Mouse (Mus musculus): ENCODE results near the gene Ptges2. TPM values are rescaled to one million over a fixed set of nuclear protein-coding genes. Genes with fewer than 3 reads are reported as not detected.

Ptges2 gene
- total and polyA plus RNA-seq, 3 experiments, result 17.1 to 21.3 (median 20.3) TPM

GRCm38 (mm10) chr2:32381141-32381774 lies 14.4 kb upstream of the Ptges2 start:
- peaks cover 42% of the 10 kb centered on the region for H3K27me3 ChIP-seq (replicated peaks)
- H3K4me2 ChIP-seq (ENCODE audit: insufficient read depth, low read depth, poor library complexity, severe bottlenecking), result peak overlapping the region; percentile 29
- H3K27ac ChIP-seq (ENCODE audit: insufficient read depth, low read depth), result no peak overlapping the region
- TF ChIP-seq MAFK (IDR thresholded peaks at IDR 0.05; ENCODE audit: insufficient replicate concordance, low read length) (peak; percentile 94), JUND (conservative IDR thresholded peaks at IDR 0.05; ENCODE audit: low read depth, low read length) (no peak)
- H3K9ac ChIP-seq (ENCODE audit: insufficient read depth, low read depth), result peak overlapping the region; percentile 69
- in situ Hi-C loops (cut with MboI; ENCODE audit: low pct_ligation_motif_present, low pct_unique_long_range_greater_than_20kb, low sequenced_read_pairs) (no loop called here), dilution Hi-C loops (cut with MboI; ENCODE audit: extremely low pct_ligation_motif_present, extremely low pct_unique_long_range_greater_than_20kb, low sequenced_read_pairs) (no loop called here)
- peaks cover 34 to 43% of the 10 kb centered on the region in 2 experiments for H3K36me3 ChIP-seq (replicated peaks in 1 of 2; ENCODE audit: control insufficient read depth in 1 of 2, insufficient read depth in 1 of 2, low read length in 1 of 2)
- no peaks in the 10 kb centered on the region for H3K9me3 ChIP-seq (replicated peaks; ENCODE audit: low read length)
- no peak for DNase-seq (ENCODE audit: extremely low read depth)
- H3K79me2 ChIP-seq (replicated peaks; ENCODE audit: control insufficient read depth, extremely low read depth, insufficient read depth, poor library complexity, severe bottlenecking), result no peaks in the 10 kb centered on the region
- peak overlapping the region; percentile 58 to 71 (median 67) for H3K4me3 ChIP-seq (replicated peaks in 1 of 3; ENCODE audit: low read depth in 2 of 3, low read length in 2 of 3, poor library complexity in 1 of 3)
- peaks cover 5 to 15% of the 10 kb centered on the region in 2 experiments for H3K4me1 ChIP-seq (ENCODE audit: control insufficient read depth in 1 of 2, insufficient read depth in 2 of 2)

- H3K4me3 ChIP-seq (replicated peaks in 1 of 3; ENCODE audit: low read depth in 2 of 3, low read length in 2 of 3, poor library complexity in 1 of 3), result peak within 1 kb of the TSS; percentile 58 to 71 (median 67)
- no peaks in the 10 kb centered on the region for H3K79me2 ChIP-seq (replicated peaks; ENCODE audit: control insufficient read depth, extremely low read depth, insufficient read depth, poor library complexity, severe bottlenecking)
- H3K4me1 ChIP-seq (ENCODE audit: control insufficient read depth in 1 of 2, insufficient read depth in 2 of 2), result peaks cover 5 to 15% of the 10 kb centered on the region in 2 experiments
- peaks cover 28 to 38% of the 10 kb centered on the region in 2 experiments for H3K36me3 ChIP-seq (replicated peaks in 1 of 2; ENCODE audit: control insufficient read depth in 1 of 2, insufficient read depth in 1 of 2, low read length in 1 of 2)
- peak; percentile 94 for DNase-seq (ENCODE audit: extremely low read depth)
- peak within 1 kb of the TSS; percentile 71 for H3K4me2 ChIP-seq (ENCODE audit: insufficient read depth, low read depth, poor library complexity, severe bottlenecking)
- in situ Hi-C loops (cut with MboI; ENCODE audit: low pct_ligation_motif_present, low pct_unique_long_range_greater_than_20kb, low sequenced_read_pairs) (no loop called here), dilution Hi-C loops (cut with MboI; ENCODE audit: extremely low pct_ligation_motif_present, extremely low pct_unique_long_range_greater_than_20kb, low sequenced_read_pairs) (no loop called here)
- H3K27ac ChIP-seq (ENCODE audit: insufficient read depth, low read depth), result no peak within 1 kb of the TSS
- H3K9ac ChIP-seq (ENCODE audit: insufficient read depth, low read depth), result peak within 1 kb of the TSS; percentile 69
- no peaks in the 10 kb centered on the region for H3K9me3 ChIP-seq (replicated peaks; ENCODE audit: low read length)
- peaks cover 48% of the 10 kb centered on the region for H3K27me3 ChIP-seq (replicated peaks)
- TF ChIP-seq HCFC1 (IDR thresholded peaks at IDR 0.05; ENCODE audit: low read depth, low read length) (peak; percentile 72), UBTF (IDR thresholded peaks at IDR 0.05; ENCODE audit: low read depth, low read length) (no peak), CHD2 (IDR thresholded peaks at IDR 0.05; ENCODE audit: low read length) (no peak), EP300 (IDR thresholded peaks at IDR 0.05; ENCODE audit: low read length) (no peak), TBP (conservative IDR thresholded peaks at IDR 0.05; ENCODE audit: low read depth, low read length) (no peak), USF1 (IDR thresholded peaks at IDR 0.05; ENCODE audit: low read depth, low read length) (no peak), PAX5 (IDR thresholded peaks at IDR 0.05; ENCODE audit: low read length) (no peak), E2F4 (IDR thresholded peaks at IDR 0.05; ENCODE audit: insufficient replicate concordance, low read depth, low read length) (no peak), NELFE (IDR thresholded peaks at IDR 0.05; ENCODE audit: low read depth, low read length) (peak; percentile 67; the same call in 1 of the 2 replicates), RCOR1 (conservative IDR thresholded peaks at IDR 0.05; ENCODE audit: low read depth, low read length) (no peak), MAZ (IDR thresholded peaks at IDR 0.05; ENCODE audit: low read depth, low read length) (no peak), MYC (IDR thresholded peaks at IDR 0.05; ENCODE audit: low read depth, low read length) (no peak), ETS1 (conservative IDR thresholded peaks at IDR 0.05; ENCODE audit: low read depth, low read length) (no peak), RAD21 (IDR thresholded peaks at IDR 0.05; ENCODE audit: low read depth, low read length) (no peak), POLR2AphosphoS2 (IDR thresholded peaks at IDR 0.05; ENCODE audit: low read depth, low read length) (no peak), ZC3H11A (IDR thresholded peaks at IDR 0.05; ENCODE audit: low read depth, low read length) (no peak), CHD1 (IDR thresholded peaks at IDR 0.05; ENCODE audit: low read depth, low read length) (no peak), KAT2A (IDR thresholded peaks at IDR 0.05; ENCODE audit: insufficient replicate concordance, low read length) (no peak), SMC3 (IDR thresholded peaks at IDR 0.05; ENCODE audit: low read depth, low read length) (no peak), MEF2A (IDR thresholded peaks at IDR 0.05; ENCODE audit: borderline replicate concordance, low read depth, low read length) (no peak; the same call in 1 of the 2 replicates), MXI1 (IDR thresholded peaks at IDR 0.05; ENCODE audit: low read depth, low read length) (peak; percentile 82), JUND (conservative IDR thresholded peaks at IDR 0.05; ENCODE audit: low read depth, low read length) (no peak), ZKSCAN1 (IDR thresholded peaks at IDR 0.05; ENCODE audit: borderline replicate concordance, low read depth, low read length) (no peak), NRF1 (IDR thresholded peaks at IDR 0.05; ENCODE audit: low read depth, low read length) (peak; percentile 73), MAFK (IDR thresholded peaks at IDR 0.05; ENCODE audit: insufficient replicate concordance, low read length) (no peak), POLR2A (IDR thresholded peaks at IDR 0.05; ENCODE audit: low read depth, low read length) (peak; percentile 71), IRF4 (IDR thresholded peaks at IDR 0.05; ENCODE audit: low read depth, low read length) (no peak), USF2 (conservative IDR thresholded peaks at IDR 0.05; ENCODE audit: low read depth, low read length) (no peak), ZMIZ1 (IDR thresholded peaks at IDR 0.05; ENCODE audit: low read depth, low read length) (no peak), ELF1 (IDR thresholded peaks at IDR 0.05; ENCODE audit: low read depth, low read length) (peak; percentile 82), CTCF (conservative IDR thresholded peaks at IDR 0.05 in 1 of 2, IDR thresholded peaks at IDR 0.05 in 1 of 2; ENCODE audit: low read depth in 2 of 2, low read length in 2 of 2) (no peak), TCF12 (IDR thresholded peaks at IDR 0.05; ENCODE audit: low read depth, low read length) (0 out of 2 replicates have a peak, but pooled peaks have one; percentile 36)
Observed at GRCm38 (mm10) chr2:32381775-32382223, 13.9 kb upstream of the Ptges2 start, which contains the start of gene 1110008P14Rik. Gene 1110008P14Rik, minus strand, starts transcription at chr2:32381938.
